Mouse (Mus musculus) embryonic facial prominence, embryonic 12.5 days (tissue): ENCODE results near the gene Ticrr. TPM values are rescaled to one million over a fixed set of nuclear protein-coding genes. Genes with fewer than 3 reads are reported as not detected.

Experiments
- ATAC-seq: fragments of 200-750 bp; cut with Nextera tagmentation; 2 replicates; pipeline ENCODE4 v1.8.0; 2017; ENCODE audit not compliant: insufficient number of reproducible peaks, insufficient read depth, low FRiP score, low TSS enrichment
- H3K27ac ChIP-seq: fragments of 300-500 bp; sonication (generic); 2 replicates; pipeline ENCODE4 v1.5.1; 2016; ENCODE audit warnings: mild to moderate bottlenecking
- H3K27me3 ChIP-seq: fragments of 300-500 bp; sonication (generic); 2 replicates; pipeline ENCODE4 v1.6.1; 2016; ENCODE audit warnings: mild to moderate bottlenecking, moderate library complexity
- H3K36me3 ChIP-seq: fragments of 300-500 bp; sonication (generic); 2 replicates; pipeline ENCODE4 v1.6.1; 2016; ENCODE audit warnings: mild to moderate bottlenecking
- H3K4me1 ChIP-seq: fragments of 300-500 bp; sonication (generic); 2 replicates; pipeline ENCODE4 v1.6.1; 2016
- H3K4me2 ChIP-seq: fragments of 300-500 bp; sonication (generic); replicated peaks from 2 replicates; pipeline ENCODE4 v1.6.1; 2016; ENCODE audit warnings: mild to moderate bottlenecking, moderate library complexity
- H3K4me3 ChIP-seq: fragments of 300-500 bp; sonication (generic); 2 replicates; pipeline ENCODE4 v1.5.1; 2016; ENCODE audit warnings: mild to moderate bottlenecking
- H3K9ac ChIP-seq: fragments of 300-500 bp; sonication (generic); 2 replicates; pipeline ENCODE4 v1.6.1; 2016; ENCODE audit warnings: mild to moderate bottlenecking, moderate library complexity
- H3K9me3 ChIP-seq: fragments of 300-500 bp; sonication (generic); 2 replicates; pipeline ENCODE4 v1.6.1; 2016; ENCODE audit warnings: mild to moderate bottlenecking, moderate library complexity
- WGBS: fragments of 180-500 bp; shearing (Covaris S2); methylation state at CpG from one replicate; pipeline ENCODE4 v1.1.7; 2016; 5-methylcytosine and 5-hydroxymethylcytosine counted together
- polyA plus RNA-seq: library from polyadenylated mRNA; unstranded; fragments of >200 nt; fragmentation: Nextera tagmentation; extraction: Ambion mirVana; gene quantifications from 2 replicates; pipeline ENCODE4 v1.2.1, GENCODE M21; 2016

Ticrr gene
- polyA plus RNA-seq, 1 experiment from 2014 or later: 14.9 TPM

DNA sequence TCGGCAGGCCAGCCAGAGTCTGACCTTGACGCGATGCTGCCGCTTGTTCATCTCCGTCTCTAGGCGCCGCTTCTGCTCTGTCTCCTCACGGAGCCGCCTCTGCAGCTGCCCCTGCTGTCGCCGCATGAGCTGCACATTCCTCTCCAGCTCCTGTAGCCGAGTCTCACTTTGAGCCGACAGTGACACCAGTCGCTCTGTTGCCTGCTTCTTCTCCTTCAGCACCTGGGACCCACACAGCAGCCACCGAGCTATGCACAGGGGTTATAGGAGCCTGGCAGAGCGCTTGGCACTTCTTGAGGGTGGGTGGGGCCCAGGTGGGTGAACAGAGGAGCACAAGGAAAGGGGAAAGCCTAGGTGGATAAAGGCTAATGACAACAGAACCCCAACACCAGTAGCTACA, 42.8 kb downstream of the Ticrr start:
- WGBS: 81% methylated on average over 16 of the region's 16 CpGs
- no peak overlapping the region for H3K4me2 ChIP-seq
- H3K9ac ChIP-seq: no peak overlapping the region
- no peak for ATAC-seq
- no peaks in the 10 kb centered on the region for H3K9me3 ChIP-seq
- no peak overlapping the region for H3K4me3 ChIP-seq
- H3K36me3 ChIP-seq: peaks cover 97% of the 10 kb centered on the region
- H3K27me3 ChIP-seq: no peaks in the 10 kb centered on the region
- no peaks in the 10 kb centered on the region for H3K4me1 ChIP-seq
- no peak overlapping the region for H3K27ac ChIP-seq

DNA sequence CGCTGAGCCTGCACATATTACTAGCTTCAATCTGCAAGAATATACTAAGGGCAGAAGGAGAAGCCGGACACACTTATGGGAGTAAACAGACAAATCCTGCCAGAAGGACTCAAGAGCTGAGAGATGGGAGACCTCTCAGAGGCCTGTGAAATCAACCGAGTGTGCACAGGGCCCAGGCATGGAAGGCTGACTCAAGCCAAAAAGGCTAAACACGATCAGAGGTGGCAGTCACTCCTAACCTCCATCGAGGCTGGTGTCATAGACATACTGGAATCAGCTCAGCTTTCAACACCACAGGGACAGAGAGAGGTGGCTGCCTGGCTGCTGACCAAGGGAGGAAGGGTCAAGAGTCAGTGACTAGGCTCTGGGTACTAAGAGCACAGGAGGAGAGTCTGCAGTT, 45.2 kb downstream of the Ticrr start:
- ATAC-seq: no peak
- H3K4me1 ChIP-seq: 0 out of 2 replicates have a peak, but pooled peaks cover 5% of the 10 kb centered on the region
- no peak overlapping the region for H3K4me3 ChIP-seq
- H3K9me3 ChIP-seq: no peaks in the 10 kb centered on the region
- H3K36me3 ChIP-seq: peaks cover 86% of the 10 kb centered on the region
- no peak overlapping the region for H3K4me2 ChIP-seq
- H3K27ac ChIP-seq: no peak overlapping the region
- no peak overlapping the region for H3K9ac ChIP-seq
- H3K27me3 ChIP-seq: peaks cover 9% of the 10 kb centered on the region
- 95% methylated on average over 5 of the region's 5 CpGs for WGBS

DNA sequence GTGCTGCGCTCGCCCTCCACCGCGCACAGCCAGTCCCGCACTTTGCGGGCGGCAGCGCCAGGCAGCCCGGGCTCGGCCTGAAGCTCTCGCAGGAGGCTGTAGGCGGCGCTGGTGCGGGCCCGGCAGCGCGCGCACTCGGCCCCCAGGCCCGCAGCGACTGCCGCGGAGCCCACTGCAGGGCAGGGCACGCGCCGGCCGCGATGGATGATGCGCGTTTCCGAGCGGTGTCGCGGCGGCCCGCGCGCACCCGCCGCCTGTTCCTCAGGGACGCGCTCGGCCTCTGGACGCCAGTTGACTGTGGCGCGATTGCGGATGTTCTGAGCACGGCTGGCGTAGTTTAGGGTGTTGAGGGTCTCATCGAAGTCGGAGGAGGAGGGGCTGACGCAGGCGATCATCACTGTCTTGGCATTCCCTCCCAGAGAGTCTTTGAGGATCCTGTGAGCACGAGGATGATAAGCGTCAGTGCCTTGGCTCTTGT, 50.2 kb downstream of the Ticrr start:
- WGBS: under 1% methylated on average over 55 of the region's 55 CpGs
- Histone ChIP-seq H3K27ac (no peak overlapping the region), H3K36me3 (peaks cover 42% of the 10 kb centered on the region), H3K9me3 (no peaks in the 10 kb centered on the region), H3K4me2 (peak overlapping the region; percentile 69), H3K27me3 (peaks cover 26% of the 10 kb centered on the region), H3K9ac (peak overlapping the region; percentile 62), H3K4me1 (peaks cover 15% of the 10 kb centered on the region; the same call in 1 of the 2 replicates), H3K4me3 (peak overlapping the region; percentile 40)
- ATAC-seq: peak; percentile 31; the same call in 1 of the 2 replicates

DNA sequence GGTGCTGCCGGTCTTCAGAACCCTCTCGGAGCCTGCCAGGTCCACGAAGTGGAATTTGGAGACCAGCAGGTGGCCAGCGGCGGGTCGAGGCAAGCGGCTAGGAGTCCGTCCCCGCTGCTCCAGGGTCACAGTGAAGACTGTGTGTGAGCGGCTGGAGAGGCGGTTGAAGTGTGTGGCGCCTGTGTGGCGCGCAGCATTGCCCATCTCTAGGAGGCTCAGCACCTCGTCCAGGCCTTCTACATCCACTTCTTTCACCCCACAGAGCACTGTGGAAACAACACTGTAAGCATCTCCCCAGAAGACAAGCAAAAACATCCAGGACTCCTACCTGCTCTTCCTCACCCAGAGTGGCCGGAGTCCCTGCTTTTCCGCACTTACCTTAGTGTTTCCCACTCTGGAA, 50.8 kb downstream of the Ticrr start:
- Histone ChIP-seq H3K36me3 (peaks cover 36% of the 10 kb centered on the region), H3K9ac (no peak overlapping the region), H3K4me2 (peak overlapping the region; percentile 69), H3K4me3 (0 out of 2 replicates have a peak overlapping the region, but pooled peaks have one; percentile 40), H3K9me3 (no peaks in the 10 kb centered on the region), H3K27ac (no peak overlapping the region), H3K4me1 (peaks cover 15% of the 10 kb centered on the region; the same call in 1 of the 2 replicates), H3K27me3 (peaks cover 26% of the 10 kb centered on the region)
- ATAC-seq: no peak
- WGBS: 38% methylated on average over 17 of the region's 17 CpGs

DNA sequence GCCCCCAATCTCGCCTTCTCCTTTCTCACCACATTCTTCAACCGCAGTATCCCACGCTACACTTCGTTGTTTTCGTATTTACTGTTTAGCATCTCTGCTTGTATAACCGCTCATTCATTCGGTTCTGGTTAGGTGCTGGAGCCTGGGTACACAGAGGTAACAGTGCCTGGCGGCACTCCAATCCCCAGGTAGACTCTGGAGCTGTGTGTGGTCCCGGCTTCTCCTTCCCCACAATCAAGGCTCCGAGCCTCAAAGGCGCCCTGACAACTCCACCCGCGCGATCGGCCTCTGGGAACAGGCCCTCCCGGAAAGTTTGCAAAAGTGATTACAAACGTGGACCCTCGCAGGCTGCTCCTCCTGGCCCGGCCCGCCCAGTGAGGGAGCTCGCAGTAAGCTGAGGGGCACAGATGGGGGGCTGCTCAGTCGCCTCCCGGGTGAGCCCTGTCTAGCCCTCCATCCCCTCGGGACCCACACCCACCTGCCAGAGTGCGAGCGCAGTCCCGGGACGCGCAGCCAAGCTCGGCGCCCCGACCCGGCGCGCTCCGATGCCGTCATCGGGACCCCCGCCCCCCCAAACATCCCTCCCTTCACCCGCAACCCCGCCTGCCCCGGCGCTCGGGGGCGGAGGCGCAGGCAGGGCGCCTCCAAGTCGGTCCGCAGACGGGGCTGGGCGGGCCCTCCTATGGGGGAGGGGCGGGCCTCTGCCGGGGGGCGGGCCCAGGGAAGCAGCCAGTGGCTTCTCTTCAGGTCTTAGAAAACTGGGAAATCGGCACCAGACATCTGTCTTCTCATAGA, 55.4 kb downstream of the Ticrr start, which contains the start of gene Kif7:
Kif7 (minus strand) TSS at position 534 of the 795 bp plus-strand sequence.
- Histone ChIP-seq H3K27me3 (peaks cover 20% of the 10 kb centered on the region), H3K4me1 (peaks cover 15% of the 10 kb centered on the region; the same call in 1 of the 2 replicates), H3K36me3 (peaks cover 4% of the 10 kb centered on the region; the same call in 1 of the 2 replicates), H3K4me3 (peak within 1 kb of the TSS; percentile 80), H3K27ac (0 out of 2 replicates have a peak within 1 kb of the TSS, but pooled peaks have one; percentile 41), H3K4me2 (peak within 1 kb of the TSS; percentile 80), H3K9me3 (no peaks in the 10 kb centered on the region), H3K9ac (peak within 1 kb of the TSS; percentile 77)
- under 1% methylated on average over 49 of the region's 55 CpGs for WGBS
- ATAC-seq: peak; percentile 91

DNA sequence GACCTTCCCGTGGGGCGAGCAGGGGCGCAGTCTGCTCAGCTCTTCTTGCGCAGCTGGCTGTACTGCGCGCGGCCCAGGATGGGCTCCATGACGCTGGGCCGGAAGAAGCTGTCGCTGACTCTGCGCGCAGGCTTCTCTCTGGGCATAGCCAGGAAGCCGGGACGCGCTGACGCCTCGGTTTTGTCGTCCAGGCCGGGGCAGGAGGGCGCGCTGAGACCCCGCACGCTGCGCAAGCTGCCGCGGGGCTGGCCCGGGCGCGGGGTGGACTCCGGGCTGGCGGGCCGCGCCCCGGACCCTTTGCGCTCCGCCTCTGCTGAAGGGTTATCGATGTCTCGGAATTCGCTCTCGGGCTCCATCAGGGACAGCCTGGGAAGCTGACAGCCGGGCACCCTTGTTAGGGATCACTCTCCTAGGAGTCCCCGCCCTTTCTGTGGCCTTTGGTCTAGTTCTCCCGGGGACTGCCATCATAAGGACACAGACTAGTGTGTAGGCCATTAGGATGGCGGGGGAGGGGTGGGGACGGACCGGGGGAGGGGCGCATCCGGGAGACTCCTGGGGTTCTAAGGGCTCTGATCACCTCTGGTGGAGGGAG, 61.5 kb downstream of the Ticrr start:
- Histone ChIP-seq H3K36me3 (no peaks in the 10 kb centered on the region), H3K27me3 (peaks cover 32% of the 10 kb centered on the region), H3K9ac (peak overlapping the region; percentile 68), H3K4me3 (peak overlapping the region; percentile 62), H3K4me2 (peak overlapping the region; percentile 89), H3K9me3 (no peaks in the 10 kb centered on the region), H3K4me1 (peaks cover 3% of the 10 kb centered on the region; the same call in 1 of the 2 replicates), H3K27ac (no peak overlapping the region)
- ATAC-seq: peak; percentile 73
- WGBS: under 1% methylated on average over 48 of the region's 48 CpGs

DNA sequence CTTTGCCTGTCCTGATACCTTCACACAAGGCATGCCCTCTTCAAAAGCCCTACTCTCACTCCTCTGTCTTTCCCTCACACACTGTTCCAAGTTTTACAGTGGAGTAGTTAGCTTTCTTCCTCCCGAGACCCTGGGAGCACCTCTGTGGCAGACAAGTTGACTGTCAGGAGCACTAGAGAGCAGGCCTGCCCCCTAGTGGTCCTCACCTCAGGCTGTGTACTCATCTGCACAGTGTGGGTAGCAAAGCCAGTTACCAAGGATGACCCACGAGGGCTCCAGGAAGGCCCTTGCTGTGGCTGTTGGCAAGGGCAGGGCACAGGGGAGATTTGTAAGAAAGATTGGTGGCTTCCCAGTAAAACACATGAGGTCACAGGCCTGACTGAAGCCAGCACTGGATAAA, 67.1 kb downstream of the Ticrr start:
- Histone ChIP-seq H3K27ac (no peak overlapping the region), H3K4me3 (no peak overlapping the region), H3K36me3 (no peaks in the 10 kb centered on the region), H3K27me3 (peaks cover 22% of the 10 kb centered on the region), H3K9me3 (no peaks in the 10 kb centered on the region), H3K4me2 (no peak overlapping the region), H3K4me1 (0 out of 2 replicates have a peak, but pooled peaks cover under 1% of the 10 kb centered on the region), H3K9ac (no peak overlapping the region)
- no peak for ATAC-seq
- WGBS: 9% methylated on average over 2 of the region's 2 CpGs

DNA sequence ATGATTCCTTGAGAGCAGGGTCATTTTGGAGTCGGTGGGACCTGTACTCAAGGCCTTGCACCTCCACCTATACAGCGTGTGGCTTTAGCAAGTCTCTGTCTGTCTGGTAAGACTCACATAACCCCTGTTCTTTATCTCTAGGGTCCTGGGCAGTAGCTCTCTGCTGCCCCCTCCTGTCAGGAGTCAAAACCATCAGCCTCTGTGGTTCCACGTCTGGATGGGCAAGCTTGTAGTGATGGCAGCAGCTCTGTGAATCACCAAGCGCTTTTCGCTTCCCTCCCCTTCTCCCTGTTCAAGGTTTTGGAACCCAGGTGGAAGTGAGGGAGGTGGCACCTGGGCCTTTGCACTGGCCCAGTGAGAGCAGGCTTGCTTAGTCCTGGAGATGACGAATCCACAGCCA, 68.2 kb downstream of the Ticrr start:
- H3K9me3 ChIP-seq: no peaks in the 10 kb centered on the region
- ATAC-seq: no peak

DNA sequence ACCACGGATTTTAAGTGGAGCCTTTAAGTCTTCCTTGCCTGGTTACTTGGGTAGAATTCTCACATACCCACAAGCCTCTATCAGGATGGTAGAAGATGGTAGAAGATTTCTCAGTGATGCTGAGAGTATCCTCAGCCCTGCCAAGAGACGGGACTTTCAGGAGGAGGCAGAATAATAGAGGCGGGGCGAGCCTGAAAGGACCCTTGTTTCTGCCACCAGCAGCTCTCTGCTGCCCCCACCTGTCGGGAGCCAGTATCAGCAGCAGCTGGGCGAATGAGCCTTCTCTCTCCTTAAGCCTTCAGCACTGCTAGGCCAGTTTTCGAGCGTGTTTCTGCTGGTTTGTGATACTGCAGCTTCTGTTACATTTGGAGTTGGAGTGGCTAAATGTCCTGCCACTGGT, 69.2 kb downstream of the Ticrr start:
- H3K9me3 ChIP-seq: no peaks in the 10 kb centered on the region
- WGBS: 5% methylated on average over 8 of the region's 8 CpGs
- no peak for ATAC-seq
- no peak overlapping the region for H3K4me3 ChIP-seq
- H3K27ac ChIP-seq: no peak overlapping the region
- H3K4me1 ChIP-seq: no peaks in the 10 kb centered on the region
- H3K4me2 ChIP-seq: no peak overlapping the region
- peaks cover 8% of the 10 kb centered on the region; the same call in 1 of the 2 replicates for H3K27me3 ChIP-seq
- no peaks in the 10 kb centered on the region for H3K36me3 ChIP-seq
- no peak overlapping the region for H3K9ac ChIP-seq

More for the DNA sequence above, 68.2 kb downstream of the Ticrr start:
- H3K36me3 ChIP-seq: no peaks in the 10 kb centered on the region
- no peak overlapping the region for H3K9ac ChIP-seq
- H3K4me1 ChIP-seq: no peaks in the 10 kb centered on the region
- no peak overlapping the region for H3K27ac ChIP-seq
- WGBS: 37% methylated on average over 6 of the region's 6 CpGs
- peaks cover 15% of the 10 kb centered on the region for H3K27me3 ChIP-seq
- no peak overlapping the region for H3K4me2 ChIP-seq
- no peak overlapping the region for H3K4me3 ChIP-seq

DNA sequence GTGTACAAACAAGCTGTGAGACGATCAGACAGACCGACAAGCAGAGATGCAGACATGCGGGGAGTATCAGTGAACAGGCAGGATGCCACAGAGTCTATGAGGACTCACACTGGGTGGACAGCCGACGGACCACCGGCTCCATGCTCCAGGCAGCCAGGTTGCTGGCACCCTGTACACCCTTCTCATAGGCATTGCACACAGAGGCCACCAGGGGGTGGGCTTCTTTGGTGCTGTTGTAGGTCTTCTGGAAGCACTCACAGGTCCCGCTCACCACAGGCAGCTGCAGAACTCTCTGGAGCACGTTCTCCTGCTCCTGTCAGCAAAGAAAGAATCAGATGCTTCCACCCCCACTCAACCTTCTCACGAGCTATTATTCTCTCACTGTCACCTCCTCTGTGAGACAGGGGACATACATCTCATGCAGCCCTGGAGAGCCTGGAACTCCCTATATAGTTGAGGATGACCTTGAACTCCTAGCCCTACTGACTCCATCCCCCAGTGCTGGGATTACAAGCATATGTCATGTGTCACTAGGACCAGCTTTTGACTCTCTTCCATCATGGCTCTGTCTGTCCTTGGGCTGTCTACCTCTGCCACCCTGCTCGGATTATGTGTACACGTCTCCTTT, 69.9 kb downstream of the Ticrr start:
- Histone ChIP-seq H3K4me2 (no peak overlapping the region), H3K27me3 (peaks cover 8% of the 10 kb centered on the region; the same call in 1 of the 2 replicates), H3K9me3 (no peaks in the 10 kb centered on the region), H3K4me1 (no peaks in the 10 kb centered on the region), H3K27ac (no peak overlapping the region), H3K9ac (no peak overlapping the region), H3K36me3 (0 out of 2 replicates have a peak, but pooled peaks cover 3% of the 10 kb centered on the region), H3K4me3 (no peak overlapping the region)
- WGBS: 57% methylated on average over 11 of the region's 11 CpGs
- ATAC-seq: peak; percentile 17; the same call in 1 of the 2 replicates

DNA sequence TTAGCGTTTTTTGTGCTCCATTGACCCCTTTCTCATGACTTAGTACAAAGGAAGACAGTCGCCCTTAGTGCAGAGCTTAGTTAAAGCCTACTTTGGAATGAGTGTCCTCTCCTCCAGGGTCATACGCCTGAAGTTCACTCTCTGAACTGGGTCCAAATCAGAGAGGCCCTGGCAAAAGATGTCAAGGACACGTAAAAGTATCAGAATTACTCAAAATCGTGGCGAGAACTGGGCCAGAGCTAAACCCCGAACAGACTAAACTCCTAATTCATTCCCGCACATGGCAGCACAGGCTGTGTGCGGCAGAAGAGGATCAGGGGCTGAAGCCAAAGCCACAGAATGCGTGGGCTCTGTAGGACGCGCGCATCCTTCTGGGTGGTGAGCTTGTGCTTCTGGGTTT, 71.4 kb downstream of the Ticrr start:
- Histone ChIP-seq H3K4me1 (no peaks in the 10 kb centered on the region), H3K27me3 (0 out of 2 replicates have a peak, but pooled peaks cover 3% of the 10 kb centered on the region), H3K9me3 (no peaks in the 10 kb centered on the region), H3K27ac (no peak overlapping the region), H3K4me3 (no peak overlapping the region), H3K4me2 (no peak overlapping the region), H3K36me3 (peaks cover 5% of the 10 kb centered on the region), H3K9ac (no peak overlapping the region)
- WGBS: 79% methylated on average over 13 of the region's 13 CpGs
- no peak for ATAC-seq
